Mouse (Mus musculus): ENCODE measurements around the gene Hsdl2.

Hsdl2 gene

GRCm38 (mm10) chr4:59628255-59628654 lies 46.9 kb downstream of the Hsdl2 start:
- no peak for DNase-seq

GRCm38 (mm10) chr4:59629076-59629874 lies 47.9 kb downstream of the Hsdl2 start:
- DNase-seq: no peak

- DNase-seq: no peak
Observed at GRCm38 (mm10) chr4:59630122-59630521, 48.8 kb downstream of the Hsdl2 start.

- no peak for DNase-seq
Observed at GRCm38 (mm10) chr4:59634532-59634931, 53.2 kb downstream of the Hsdl2 start.

GRCm38 (mm10) chr4:59639163-59639562 lies 57.8 kb downstream of the Hsdl2 start:
- no peak for DNase-seq

- peak; percentile 20 for DNase-seq
Observed at GRCm38 (mm10) chr4:59640720-59641119, 59.4 kb downstream of the Hsdl2 start.

- DNase-seq: no peak
Observed at GRCm38 (mm10) chr4:59642039-59642438, 60.7 kb downstream of the Hsdl2 start.

- no peak for DNase-seq
Observed at GRCm38 (mm10) chr4:59642657-59643056, 61.3 kb downstream of the Hsdl2 start.

GRCm38 (mm10) chr4:59644431-59644830 lies 63.1 kb downstream of the Hsdl2 start:
- no peak for DNase-seq

- DNase-seq: no peak
Observed at GRCm38 (mm10) chr4:59644992-59645391, 63.6 kb downstream of the Hsdl2 start.

GRCm38 (mm10) chr4:59645610-59646009 lies 64.2 kb downstream of the Hsdl2 start:
- no peak for DNase-seq

- no peak for DNase-seq
Observed at GRCm38 (mm10) chr4:59646020-59646696, 64.8 kb downstream of the Hsdl2 start.

- no peak for DNase-seq
Observed at GRCm38 (mm10) chr4:59649119-59649518, 67.8 kb downstream of the Hsdl2 start.

GRCm38 (mm10) chr4:59652166-59652681 lies 70.9 kb downstream of the Hsdl2 start:
- DNase-seq: no peak

GRCm38 (mm10) chr4:59656061-59656642 lies 74.8 kb downstream of the Hsdl2 start:
- peak; percentile 14 for DNase-seq

GRCm38 (mm10) chr4:59662163-59662562 lies 80.8 kb downstream of the Hsdl2 start:
- peak; percentile 36 for DNase-seq

GRCm38 (mm10) chr4:59663451-59663850 lies 82.1 kb downstream of the Hsdl2 start:
- no peak for DNase-seq

GRCm38 (mm10) chr4:59666550-59667317 lies 85.4 kb downstream of the Hsdl2 start:
- DNase-seq: peak; percentile 60

GRCm38 (mm10) chr4:59668050-59668449 lies 86.7 kb downstream of the Hsdl2 start:
- no peak for DNase-seq

Data from lung, postnatal 36 days (tissue).